Mouse (Mus musculus): ENCODE results near the gene Large1. TPM values are rescaled to one million over a fixed set of nuclear protein-coding genes. Genes with fewer than 3 reads are reported as not detected.

The Large1 gene
- total RNA-seq, 1 experiment = 14.8 TPM

- Histone ChIP-seq H3K27ac (ENCODE audit: insufficient read depth, low read depth, low read length, poor library complexity, severe bottlenecking) (no peak overlapping the region), H3K9ac (ENCODE audit: insufficient read depth, low read depth, low read length, poor library complexity, severe bottlenecking) (no peak overlapping the region), H3K9me3 (ENCODE audit: control insufficient read depth, insufficient read depth, low read depth, low read length) (no peaks in the 10 kb centered on the region), H3K4me1 (ENCODE audit: control insufficient read depth in 2 of 2, insufficient read depth in 2 of 2, low read length in 2 of 2, poor library complexity in 1 of 2) (no peaks in the 10 kb centered on the region), H3K4me3 (ENCODE audit: insufficient read depth in 1 of 2, low read depth in 1 of 2, low read length in 2 of 2, poor library complexity in 1 of 2, severe bottlenecking in 1 of 2) (no peak overlapping the region), H3K36me3 (ENCODE audit: control insufficient read depth, insufficient read depth, low read length, poor library complexity, severe bottlenecking) (no peaks in the 10 kb centered on the region)
- TF ChIP-seq CHD2 (IDR thresholded peaks at IDR 0.05; ENCODE audit: low read depth, low read length) = no peak
- no peak for TF ChIP-seq ZC3H11A (IDR thresholded peaks at IDR 0.05; ENCODE audit: borderline replicate concordance, low read depth, low read length)
- no peak for TF ChIP-seq MAFK (IDR thresholded peaks at IDR 0.05; ENCODE audit: insufficient read depth, low read depth, low read length)
- TF ChIP-seq HCFC1 (IDR thresholded peaks at IDR 0.05; ENCODE audit: borderline replicate concordance, insufficient read depth, low read length) = no peak
- TF ChIP-seq ZNF384 (IDR thresholded peaks at IDR 0.05; ENCODE audit: low read depth, low read length) = no peak
- in situ Hi-C loops (cut with MboI; ENCODE audit: low sequenced_read_pairs in 2 of 2, unreplicated experiment in 2 of 2) = no loop called here
- DNase-seq (ENCODE audit: low read depth, low spot score) = no peak
These were observed 221.3 kb downstream of the Large1 start for GRCm38 (mm10) chr8:73132080-73132479.

GRCm38 (mm10) chr8:73123864-73124499 is 229.4 kb downstream of the Large1 start:
- no peak for DNase-seq (ENCODE audit: low read depth, low spot score)
- Histone ChIP-seq H3K4me3 (ENCODE audit: insufficient read depth in 1 of 2, low read depth in 1 of 2, low read length in 2 of 2, poor library complexity in 1 of 2, severe bottlenecking in 1 of 2) (no peak overlapping the region), H3K4me1 (ENCODE audit: control insufficient read depth in 2 of 2, insufficient read depth in 2 of 2, low read length in 2 of 2, poor library complexity in 1 of 2) (no peaks in the 10 kb centered on the region), H3K27ac (ENCODE audit: insufficient read depth, low read depth, low read length, poor library complexity, severe bottlenecking) (no peak overlapping the region), H3K9ac (ENCODE audit: insufficient read depth, low read depth, low read length, poor library complexity, severe bottlenecking) (no peak overlapping the region), H3K36me3 (ENCODE audit: control insufficient read depth, insufficient read depth, low read length, poor library complexity, severe bottlenecking) (no peaks in the 10 kb centered on the region), H3K9me3 (ENCODE audit: control insufficient read depth, insufficient read depth, low read depth, low read length) (no peaks in the 10 kb centered on the region)
- TF ChIP-seq HCFC1 (IDR thresholded peaks at IDR 0.05; ENCODE audit: borderline replicate concordance, insufficient read depth, low read length) = no peak
- TF ChIP-seq CHD2 (IDR thresholded peaks at IDR 0.05; ENCODE audit: low read depth, low read length) = no peak
- no peak for TF ChIP-seq ZC3H11A (IDR thresholded peaks at IDR 0.05; ENCODE audit: borderline replicate concordance, low read depth, low read length)
- TF ChIP-seq MAFK (IDR thresholded peaks at IDR 0.05; ENCODE audit: insufficient read depth, low read depth, low read length) = no peak
- no peak for TF ChIP-seq ZNF384 (IDR thresholded peaks at IDR 0.05; ENCODE audit: low read depth, low read length)
- in situ Hi-C loops (cut with MboI; ENCODE audit: low sequenced_read_pairs in 2 of 2, unreplicated experiment in 2 of 2) = no loop called here

GRCm38 (mm10) chr8:73112332-73112895 is 240.9 kb downstream of the Large1 start:
- Histone ChIP-seq H3K4me1 (ENCODE audit: control insufficient read depth in 2 of 2, insufficient read depth in 2 of 2, low read length in 2 of 2, poor library complexity in 1 of 2) (no peaks in the 10 kb centered on the region), H3K9me3 (ENCODE audit: control insufficient read depth, insufficient read depth, low read depth, low read length) (no peaks in the 10 kb centered on the region), H3K4me3 (ENCODE audit: insufficient read depth in 1 of 2, low read depth in 1 of 2, low read length in 2 of 2, poor library complexity in 1 of 2, severe bottlenecking in 1 of 2) (no peak overlapping the region), H3K36me3 (ENCODE audit: control insufficient read depth, insufficient read depth, low read length, poor library complexity, severe bottlenecking) (no peaks in the 10 kb centered on the region), H3K9ac (ENCODE audit: insufficient read depth, low read depth, low read length, poor library complexity, severe bottlenecking) (no peak overlapping the region), H3K27ac (ENCODE audit: insufficient read depth, low read depth, low read length, poor library complexity, severe bottlenecking) (no peak overlapping the region)
- TF ChIP-seq ZC3H11A (IDR thresholded peaks at IDR 0.05; ENCODE audit: borderline replicate concordance, low read depth, low read length) = no peak
- TF ChIP-seq ZNF384 (IDR thresholded peaks at IDR 0.05; ENCODE audit: low read depth, low read length) = no peak
- TF ChIP-seq CHD2 (IDR thresholded peaks at IDR 0.05; ENCODE audit: low read depth, low read length) = no peak
- no peak for TF ChIP-seq MAFK (IDR thresholded peaks at IDR 0.05; ENCODE audit: insufficient read depth, low read depth, low read length)
- no peak for TF ChIP-seq HCFC1 (IDR thresholded peaks at IDR 0.05; ENCODE audit: borderline replicate concordance, insufficient read depth, low read length)
- in situ Hi-C loops (cut with MboI; ENCODE audit: low sequenced_read_pairs in 2 of 2, unreplicated experiment in 2 of 2) = no loop called here
- DNase-seq (ENCODE audit: low read depth, low spot score) = no peak

DNA sequence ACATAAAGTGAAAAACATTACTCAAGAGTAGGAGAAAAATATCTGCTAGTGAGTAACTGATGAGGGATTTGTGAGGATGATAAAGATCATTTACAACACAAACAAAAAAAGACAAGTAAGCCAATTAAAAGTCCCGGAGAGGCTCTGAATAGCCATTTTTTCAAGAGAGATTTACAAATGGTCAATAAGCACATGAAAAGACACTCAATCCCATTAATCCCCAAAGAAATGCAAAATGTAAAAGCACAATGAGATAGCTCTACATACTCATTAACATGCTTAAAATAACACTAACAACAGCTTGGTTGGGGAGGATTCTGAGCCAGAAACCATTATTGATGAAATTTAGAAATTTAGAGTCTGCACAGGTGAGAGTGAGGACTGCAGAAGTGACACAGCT is 249.3 kb downstream of the Large1 start:
- peaks cover 3% of the 10 kb centered on the region in 2 experiments; a peak in 3 of 4 replicates for H3K4me1 ChIP-seq (ENCODE audit: control insufficient read depth in 2 of 2, insufficient read depth in 2 of 2, low read length in 2 of 2, poor library complexity in 1 of 2)
- H3K27ac ChIP-seq (ENCODE audit: insufficient read depth, low read depth, low read length, poor library complexity, severe bottlenecking) = peak overlapping the region; percentile 70
- H3K9ac ChIP-seq (ENCODE audit: insufficient read depth, low read depth, low read length, poor library complexity, severe bottlenecking) = no peak overlapping the region; the same call in 1 of the 2 replicates
- in situ Hi-C loops (cut with MboI; ENCODE audit: low sequenced_read_pairs in 2 of 2, unreplicated experiment in 2 of 2) = no loop called here
- H3K4me3 ChIP-seq (ENCODE audit: insufficient read depth in 1 of 2, low read depth in 1 of 2, low read length in 2 of 2, poor library complexity in 1 of 2, severe bottlenecking in 1 of 2) = no peak overlapping the region
- no peaks in the 10 kb centered on the region for H3K36me3 ChIP-seq (ENCODE audit: control insufficient read depth, insufficient read depth, low read length, poor library complexity, severe bottlenecking)
- DNase-seq (ENCODE audit: low read depth, low spot score) = peak; percentile 24
- no peak for TF ChIP-seq ZC3H11A (IDR thresholded peaks at IDR 0.05; ENCODE audit: borderline replicate concordance, low read depth, low read length)
- TF ChIP-seq ZNF384 (IDR thresholded peaks at IDR 0.05; ENCODE audit: low read depth, low read length) = peak; percentile 75
- peak; percentile 36; the same call in 1 of the 2 replicates for TF ChIP-seq CHD2 (IDR thresholded peaks at IDR 0.05; ENCODE audit: low read depth, low read length)
- no peak for TF ChIP-seq MAFK (IDR thresholded peaks at IDR 0.05; ENCODE audit: insufficient read depth, low read depth, low read length)
- no peak for TF ChIP-seq HCFC1 (IDR thresholded peaks at IDR 0.05; ENCODE audit: borderline replicate concordance, insufficient read depth, low read length)
- H3K9me3 ChIP-seq (ENCODE audit: control insufficient read depth, insufficient read depth, low read depth, low read length) = no peaks in the 10 kb centered on the region
